Mouse (Mus musculus) limb, embryonic 10.5 days (tissue): Measurements from ENCODE around the gene Ubb. TPM values are rescaled to one million over a fixed set of nuclear protein-coding genes. Genes with fewer than 3 reads are reported as not detected.

Experiments used
- DNase-seq: peaks from one replicate; pipeline ENCODE4 v3.0.0-alpha.2; 2017; ENCODE audit warnings: low spot score
- H3K27ac ChIP-seq: fragments of 300-500 bp; sonication (generic); 2 replicates; pipeline ENCODE4 v1.5.1; 2016; ENCODE audit warnings: mild to moderate bottlenecking
- H3K27me3 ChIP-seq: fragments of 300-500 bp; sonication (generic); 2 replicates; pipeline ENCODE4 v1.6.1; 2016; ENCODE audit warnings: low read depth, mild to moderate bottlenecking; ENCODE audit not compliant: poor library complexity, severe bottlenecking
- H3K36me3 ChIP-seq: fragments of 300-500 bp; sonication (generic); 2 replicates; pipeline ENCODE4 v1.6.1; 2016; ENCODE audit warnings: mild to moderate bottlenecking, moderate library complexity
- H3K4me1 ChIP-seq: fragments of 300-500 bp; sonication (generic); 2 replicates; pipeline ENCODE4 v1.6.1; 2016
- H3K4me3 ChIP-seq: fragments of 300-500 bp; sonication (generic); 2 replicates; pipeline ENCODE4 v1.5.1; 2016; ENCODE audit warnings: mild to moderate bottlenecking, moderate library complexity
- H3K9me3 ChIP-seq: fragments of 300-500 bp; sonication (generic); replicated peaks from 2 replicates; pipeline ENCODE4 v1.6.1; 2016; ENCODE audit warnings: mild to moderate bottlenecking
- WGBS: fragments of 180-500 bp; shearing (Covaris S2); methylation state at CpG from one replicate; pipeline ENCODE4 v1.1.7; 2016; 5-methylcytosine and 5-hydroxymethylcytosine counted together
- polyA plus RNA-seq: library from polyadenylated mRNA; unstranded; fragments of >200 nt; fragmentation: Nextera tagmentation; extraction: Ambion mirVana; gene quantifications from 2 replicates; pipeline ENCODE4 v1.2.1, GENCODE M21; 2016

Ubb gene
- polyA plus RNA-seq, 1 experiment from 2014 or later = 3,653 TPM

- Histone ChIP-seq H3K4me3 (peak overlapping the region; percentile 58), H3K27me3 (peaks cover 30% of the 10 kb centered on the region), H3K36me3 (no peaks in the 10 kb centered on the region), H3K9me3 (no peaks in the 10 kb centered on the region), H3K4me1 (peaks cover 13% of the 10 kb centered on the region), H3K27ac (no peak overlapping the region)
- WGBS = 7% methylated on average over 9 of the region's 9 CpGs
- DNase-seq = peak; percentile 91
Observed at GRCm38 (mm10) chr11:62575297-62575658, 24.3 kb downstream of the Ubb start.

GRCm38 (mm10) chr11:62575659-62576438 lies 24.9 kb downstream of the Ubb start:
- peaks cover 13% of the 10 kb centered on the region for H3K4me1 ChIP-seq
- no peaks in the 10 kb centered on the region for H3K9me3 ChIP-seq
- peak; percentile 48 for DNase-seq
- 8% methylated on average over 27 of the region's 27 CpGs for WGBS
- peaks cover 30% of the 10 kb centered on the region for H3K27me3 ChIP-seq
- no peak overlapping the region for H3K27ac ChIP-seq
- H3K36me3 ChIP-seq = no peaks in the 10 kb centered on the region
- H3K4me3 ChIP-seq = peak overlapping the region; percentile 58

- Histone ChIP-seq H3K27ac (no peak overlapping the region), H3K9me3 (no peaks in the 10 kb centered on the region), H3K27me3 (peaks cover 30% of the 10 kb centered on the region), H3K4me1 (peaks cover 13% of the 10 kb centered on the region), H3K36me3 (no peaks in the 10 kb centered on the region), H3K4me3 (peak overlapping the region; percentile 58)
- WGBS = 64% methylated on average over 16 of the region's 16 CpGs
- no peak for DNase-seq
Observed at GRCm38 (mm10) chr11:62576530-62577152, 25.7 kb downstream of the Ubb start.

GRCm38 (mm10) chr11:62583031-62583430 lies 32.1 kb downstream of the Ubb start:
- H3K9me3 ChIP-seq = no peaks in the 10 kb centered on the region
- no peak overlapping the region for H3K4me3 ChIP-seq
- H3K27me3 ChIP-seq = peaks cover 8% of the 10 kb centered on the region; the same call in 1 of the 2 replicates
- DNase-seq = no peak
- no peaks in the 10 kb centered on the region for H3K36me3 ChIP-seq
- 87% methylated on average over 6 of the region's 6 CpGs for WGBS
- no peak overlapping the region for H3K27ac ChIP-seq
- no peaks in the 10 kb centered on the region for H3K4me1 ChIP-seq

GRCm38 (mm10) chr11:62584671-62585206 lies 33.8 kb downstream of the Ubb start:
- Histone ChIP-seq H3K9me3 (no peaks in the 10 kb centered on the region), H3K4me3 (no peak overlapping the region), H3K27me3 (no peaks in the 10 kb centered on the region), H3K27ac (no peak overlapping the region), H3K36me3 (no peaks in the 10 kb centered on the region), H3K4me1 (no peaks in the 10 kb centered on the region)
- no peak for DNase-seq
- 85% methylated on average over 9 of the region's 9 CpGs for WGBS

GRCm38 (mm10) chr11:62587034-62587433 lies 36.1 kb downstream of the Ubb start:
- no peak for DNase-seq
- no peaks in the 10 kb centered on the region for H3K36me3 ChIP-seq
- peaks cover 11% of the 10 kb centered on the region for H3K4me1 ChIP-seq
- WGBS = 91% methylated on average over 5 of the region's 5 CpGs
- H3K9me3 ChIP-seq = no peaks in the 10 kb centered on the region
- no peaks in the 10 kb centered on the region for H3K27me3 ChIP-seq
- no peak overlapping the region for H3K4me3 ChIP-seq
- no peak overlapping the region for H3K27ac ChIP-seq

- no peak overlapping the region for H3K27ac ChIP-seq
- H3K4me3 ChIP-seq = no peak overlapping the region
- no peaks in the 10 kb centered on the region for H3K27me3 ChIP-seq
- no peak for DNase-seq
- no peaks in the 10 kb centered on the region for H3K9me3 ChIP-seq
- no peaks in the 10 kb centered on the region for H3K36me3 ChIP-seq
- 84% methylated on average over 10 of the region's 10 CpGs for WGBS
- H3K4me1 ChIP-seq = peaks cover 23% of the 10 kb centered on the region
Observed at GRCm38 (mm10) chr11:62589391-62589790, 38.4 kb downstream of the Ubb start.

- Histone ChIP-seq H3K27me3 (no peaks in the 10 kb centered on the region), H3K9me3 (no peaks in the 10 kb centered on the region), H3K4me1 (peaks cover 23% of the 10 kb centered on the region), H3K27ac (peak overlapping the region; percentile 43), H3K36me3 (no peaks in the 10 kb centered on the region), H3K4me3 (no peak overlapping the region)
- WGBS = 78% methylated on average over 2 of the region's 2 CpGs
- DNase-seq = no peak
Observed at GRCm38 (mm10) chr11:62591026-62591425, 40.1 kb downstream of the Ubb start.

GRCm38 (mm10) chr11:62591904-62592575 lies 41.1 kb downstream of the Ubb start:
- no peak overlapping the region for H3K4me3 ChIP-seq
- WGBS = 49% methylated on average over 8 of the region's 8 CpGs
- DNase-seq = no peak
- no peaks in the 10 kb centered on the region for H3K9me3 ChIP-seq
- H3K4me1 ChIP-seq = peaks cover 25% of the 10 kb centered on the region
- H3K27ac ChIP-seq = no peak overlapping the region
- no peaks in the 10 kb centered on the region for H3K36me3 ChIP-seq
- no peaks in the 10 kb centered on the region for H3K27me3 ChIP-seq

- Histone ChIP-seq H3K4me1 (peaks cover 19% of the 10 kb centered on the region), H3K27me3 (no peaks in the 10 kb centered on the region), H3K36me3 (peaks cover 5% of the 10 kb centered on the region), H3K4me3 (no peak overlapping the region), H3K27ac (peak overlapping the region; percentile 56), H3K9me3 (no peaks in the 10 kb centered on the region)
- 87% methylated on average over 4 of the region's 4 CpGs for WGBS
- DNase-seq = no peak
Observed at GRCm38 (mm10) chr11:62598571-62598970, 47.6 kb downstream of the Ubb start.

GRCm38 (mm10) chr11:62601732-62602618 lies 51.0 kb downstream of the Ubb start:
- peaks cover 39% of the 10 kb centered on the region for H3K36me3 ChIP-seq
- WGBS = 13% methylated on average over 17 of the region's 17 CpGs
- DNase-seq = peak; percentile 52
- no peaks in the 10 kb centered on the region for H3K27me3 ChIP-seq
- peak overlapping the region; percentile 79 for H3K4me3 ChIP-seq
- H3K27ac ChIP-seq = peak overlapping the region; percentile 97
- peaks cover 38% of the 10 kb centered on the region for H3K4me1 ChIP-seq
- H3K9me3 ChIP-seq = no peaks in the 10 kb centered on the region
